Comparison of ENCODE assay signal across 7 mouse cellular contexts in the genomic region with DNA sequence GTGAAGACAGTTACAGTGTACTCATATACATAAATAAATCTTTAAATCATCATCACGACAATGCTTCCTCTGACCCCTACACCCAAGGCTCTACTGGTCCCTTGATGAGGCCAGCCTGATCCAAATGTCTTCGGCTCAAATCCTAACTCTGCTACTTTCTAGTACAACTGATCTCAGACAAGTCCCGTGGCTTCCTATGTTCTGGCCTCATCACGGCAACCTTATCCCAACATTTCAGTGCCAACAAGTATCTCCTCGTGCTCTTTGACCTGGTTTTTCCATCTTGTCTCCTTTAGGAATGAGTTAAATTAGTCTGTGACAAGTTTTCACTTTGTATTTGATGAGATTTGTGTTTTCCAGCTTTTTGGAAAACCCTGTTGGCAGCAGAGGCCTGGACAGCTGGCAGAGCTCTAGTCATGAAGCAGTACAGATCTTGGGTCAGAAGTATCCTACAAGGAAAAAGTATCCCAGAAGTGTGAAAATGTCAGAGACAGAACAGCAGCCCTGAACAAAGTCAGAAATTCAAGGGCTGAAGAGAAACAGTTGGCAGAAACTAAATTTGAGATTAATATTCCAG. TPM values are rescaled to one million over a fixed set of nuclear protein-coding genes. Genes with fewer than 3 reads are reported as not detected.
DNase-seq lines count a peak whose midpoint lies in the region; ATAC-seq and TF ChIP-seq lines count a peak whose summit lies in the region.

No protein-coding gene starts in this region.

- ATAC-seq in liver, embryonic 11.5 days (replicated peaks; ENCODE audit: low FRiP score) = no peak
- no peak for ATAC-seq in intestine, embryonic 14.5 days (replicated peaks; ENCODE audit: low FRiP score, low TSS enrichment, low read depth)
- ATAC-seq in stomach, embryonic 14.5 days (ENCODE audit: insufficient number of reproducible peaks, insufficient read depth, low FRiP score, low read depth) = no peak
- ATAC-seq in inflammation-experienced regulatory T-cells, adult 6 months = no peak

- H3K27me3 ChIP-seq in liver, embryonic 11.5 days (replicated peaks; ENCODE audit: control insufficient read depth, insufficient read depth, low read length) = no peaks in the 10 kb centered on the region
- H3K27me3 ChIP-seq in intestine, embryonic 14.5 days (replicated peaks; ENCODE audit: control insufficient read depth, insufficient read depth, low read length) = no peaks in the 10 kb centered on the region
- no peaks in the 10 kb centered on the region for H3K27me3 ChIP-seq in stomach, embryonic 14.5 days (ENCODE audit: control insufficient read depth, insufficient read depth, low read length)

- H3K4me2 ChIP-seq in liver, embryonic 11.5 days = peak overlapping the region; percentile 55
- H3K4me2 ChIP-seq in intestine, embryonic 14.5 days (ENCODE audit: low read length) = peak overlapping the region; percentile 32
- peak overlapping the region; percentile 23; the same call in 1 of the 2 replicates for H3K4me2 ChIP-seq in stomach, embryonic 14.5 days (replicated peaks; ENCODE audit: low read depth, low read length)

- no peaks in the 10 kb centered on the region for H3K36me3 ChIP-seq in liver, embryonic 11.5 days (ENCODE audit: control insufficient read depth, insufficient read depth, low read length)
- H3K36me3 ChIP-seq in intestine, embryonic 14.5 days (ENCODE audit: control insufficient read depth, insufficient read depth, low read length) = peaks cover 31% of the 10 kb centered on the region
- peaks cover 22% of the 10 kb centered on the region; the same call in 1 of the 2 replicates for H3K36me3 ChIP-seq in stomach, embryonic 14.5 days (ENCODE audit: control insufficient read depth, insufficient read depth, low read length)

- no peak for DNase-seq in liver, embryonic 11.5 days (ENCODE audit: low spot score)
- no peak for DNase-seq in liver
- no peak for DNase-seq in intestine, embryonic 14.5 days (ENCODE audit: low spot score)
- no peak for DNase-seq in ovary, postnatal 14 days (ENCODE audit: low spot score)

- no peak for TF ChIP-seq CTCF in embryonic fibroblast, embryonic 13.5 days (IDR thresholded peaks at IDR 0.05; ENCODE audit: borderline replicate concordance, insufficient read depth, low read length)

- 0 out of 2 replicates have a peak, but pooled peaks cover 4% of the 10 kb centered on the region for H3K4me1 ChIP-seq in liver, embryonic 11.5 days (replicated peaks; ENCODE audit: control insufficient read depth, insufficient read depth, low read length)
- H3K4me1 ChIP-seq in embryonic fibroblast, embryonic 13.5 days (ENCODE audit: control insufficient read depth, insufficient read depth, low read length) = peaks cover 8% of the 10 kb centered on the region; the same call in 1 of the 2 replicates
- H3K4me1 ChIP-seq in intestine, embryonic 14.5 days (replicated peaks; ENCODE audit: control insufficient read depth, insufficient read depth, low read length) = peaks cover 21% of the 10 kb centered on the region
- H3K4me1 ChIP-seq in stomach, embryonic 14.5 days (ENCODE audit: control insufficient read depth, insufficient read depth, low read length) = peaks cover 4% of the 10 kb centered on the region

- H3K4me3 ChIP-seq in liver, embryonic 11.5 days (ENCODE audit: low read depth, low read length) = peak overlapping the region; percentile 34; the same call in 1 of the 2 replicates
- H3K4me3 ChIP-seq in embryonic fibroblast, embryonic 13.5 days (ENCODE audit: insufficient read depth, low read length) = no peak overlapping the region
- peak overlapping the region; percentile 10; the same call in 1 of the 2 replicates for H3K4me3 ChIP-seq in intestine, embryonic 14.5 days (ENCODE audit: low read depth, low read length)
- H3K4me3 ChIP-seq in stomach, embryonic 14.5 days (ENCODE audit: low read depth, low read length) = no peak overlapping the region

- WGBS in liver, embryonic 11.5 days = 88% methylated on average over 5 of the region's 5 CpGs
- WGBS in intestine, embryonic 14.5 days = 77% methylated on average over 5 of the region's 5 CpGs
- WGBS in stomach, embryonic 14.5 days = 71% methylated on average over 5 of the region's 5 CpGs

- H3K9me3 ChIP-seq in liver, embryonic 11.5 days (ENCODE audit: control insufficient read depth, low read length) = no peaks in the 10 kb centered on the region
- H3K9me3 ChIP-seq in intestine, embryonic 14.5 days (ENCODE audit: control insufficient read depth, low read length) = no peaks in the 10 kb centered on the region
- H3K9me3 ChIP-seq in stomach, embryonic 14.5 days (ENCODE audit: control insufficient read depth, low read depth, low read length) = no peaks in the 10 kb centered on the region

- peak overlapping the region; percentile 56 for H3K9ac ChIP-seq in liver, embryonic 11.5 days (ENCODE audit: low read depth, low read length)
- H3K9ac ChIP-seq in intestine, embryonic 14.5 days (ENCODE audit: low read length) = peak overlapping the region; percentile 32
- no peak overlapping the region for H3K9ac ChIP-seq in stomach, embryonic 14.5 days (replicated peaks; ENCODE audit: low read depth, low read length)

- H3K27ac ChIP-seq in liver, embryonic 11.5 days (ENCODE audit: low read depth, low read length) = peak overlapping the region; percentile 34; the same call in 1 of the 2 replicates
- H3K27ac ChIP-seq in embryonic fibroblast, embryonic 13.5 days (ENCODE audit: insufficient read depth, low read length) = peak overlapping the region; percentile 2
- H3K27ac ChIP-seq in intestine, embryonic 14.5 days (ENCODE audit: low read depth) = peak overlapping the region; percentile 86
- H3K27ac ChIP-seq in stomach, embryonic 14.5 days (ENCODE audit: low read length) = peak overlapping the region; percentile 94

- TF ChIP-seq POLR2A in embryonic fibroblast, embryonic 13.5 days (IDR thresholded peaks at IDR 0.05; ENCODE audit: low read depth, low read length) = no peak

RNA-seq across cellular contexts. Expression of a gene that starts 31.2 kb away (rescaled TPM):
- 14.6 and 17.0 TPM in 2 replicates for polyA plus RNA-seq in liver, embryonic 11.5 days (2014; fragmentation: Nextera tagmentation; extraction: Ambion mirVana)
- polyA plus RNA-seq in embryonic fibroblast, embryonic 13.5 days (2011; ENCODE audit: insufficient read length, low read depth, missing spikeins) = 167 and 198 TPM in 2 replicates
- 25.3 and 31.0 TPM in 2 replicates for polyA plus RNA-seq in intestine, embryonic 14.5 days (2014; fragmentation: Nextera tagmentation; extraction: Ambion mirVana)
- polyA plus RNA-seq in stomach, embryonic 14.5 days (2014; fragmentation: Nextera tagmentation; extraction: Ambion mirVana) = 29.5 and 35.6 TPM in 2 replicates
- 10 to 100 TPM; 24.7 to 29.4 (median 27.8) TPM for polyA plus RNA-seq in inflammation-experienced regulatory T-cells, adult 6 months (2017; shearing (Covaris generic))

RNA-seq across cellular contexts. Expression of a gene that starts 45.4 kb away (rescaled TPM):
- polyA plus RNA-seq in liver, embryonic 11.5 days (2014; fragmentation: Nextera tagmentation; extraction: Ambion mirVana) = 3.1 and 3.4 TPM in 2 replicates
- polyA plus RNA-seq in embryonic fibroblast, embryonic 13.5 days (2011; ENCODE audit: insufficient read length, low read depth, missing spikeins) = 1.1 and 1.2 TPM in 2 replicates
- polyA plus RNA-seq in intestine, embryonic 14.5 days (2014; fragmentation: Nextera tagmentation; extraction: Ambion mirVana) = 1.7 TPM in 2 replicates
- 0.78 and 0.84 TPM in 2 replicates for polyA plus RNA-seq in stomach, embryonic 14.5 days (2014; fragmentation: Nextera tagmentation; extraction: Ambion mirVana)
- under 1 TPM in 2 of 3 experiments, not detected in 1; 0.28 to 0.58 TPM for polyA plus RNA-seq in inflammation-experienced regulatory T-cells, adult 6 months (2017; shearing (Covaris generic))

RNA-seq across cellular contexts. Expression of a gene that starts 57.5 kb away (rescaled TPM):
- polyA plus RNA-seq in liver, embryonic 11.5 days (2014; fragmentation: Nextera tagmentation; extraction: Ambion mirVana) = 11.1 and 13.0 TPM in 2 replicates
- 32.4 and 36.8 TPM in 2 replicates for polyA plus RNA-seq in embryonic fibroblast, embryonic 13.5 days (2011; ENCODE audit: insufficient read length, low read depth, missing spikeins)
- 23.7 and 26.2 TPM in 2 replicates for polyA plus RNA-seq in intestine, embryonic 14.5 days (2014; fragmentation: Nextera tagmentation; extraction: Ambion mirVana)
- polyA plus RNA-seq in stomach, embryonic 14.5 days (2014; fragmentation: Nextera tagmentation; extraction: Ambion mirVana) = 28.1 and 28.2 TPM in 2 replicates
- 10 to 100 TPM; 37.9 to 63.7 (median 44.3) TPM for polyA plus RNA-seq in inflammation-experienced regulatory T-cells, adult 6 months (2017; shearing (Covaris generic))

Comparison
In these comparisons a context has a peak if more than half of its experiments do, and no peak if none do; other contexts are left out.
1. H3K27ac ChIP-seq: peak in every context shown above with its lines; median percentile 94 in stomach, embryonic 14.5 days; 86 in intestine, embryonic 14.5 days; 34 in liver, embryonic 11.5 days; 2 in embryonic fibroblast, embryonic 13.5 days.
2. H3K4me3 ChIP-seq: peak in liver, embryonic 11.5 days (single experiment) and intestine, embryonic 14.5 days (single experiment); none in embryonic fibroblast, embryonic 13.5 days (single experiment) and stomach, embryonic 14.5 days (single experiment).
3. Peak in every context shown above with its lines, with median percentiles within 50 percentile points of each other: H3K4me2 ChIP-seq.